Mouse (Mus musculus) brain, embryonic 14.5 days (tissue): ENCODE data around the gene Syt12.

Experiments used
- CTCF ChIP-seq: fragments of 200-500 bp; IDR thresholded peaks from 2 replicates; pipeline ENCODE4 v1.5.1; 2012; ENCODE audit warnings: inconsistent platforms, mild to moderate bottlenecking, moderate library complexity, borderline replicate concordance; ENCODE audit not compliant: insufficient read depth, insufficient read length; ENCODE audit errors: extremely low read depth
- POLR2A ChIP-seq: fragments of 200-500 bp; IDR thresholded peaks from 2 replicates; pipeline ENCODE4 v1.6.1; 2012; ENCODE audit warnings: mild to moderate bottlenecking, inconsistent platforms, borderline replicate concordance; ENCODE audit not compliant: poor library complexity, insufficient read depth, insufficient read length, severe bottlenecking; ENCODE audit errors: extremely low read depth

DNA sequence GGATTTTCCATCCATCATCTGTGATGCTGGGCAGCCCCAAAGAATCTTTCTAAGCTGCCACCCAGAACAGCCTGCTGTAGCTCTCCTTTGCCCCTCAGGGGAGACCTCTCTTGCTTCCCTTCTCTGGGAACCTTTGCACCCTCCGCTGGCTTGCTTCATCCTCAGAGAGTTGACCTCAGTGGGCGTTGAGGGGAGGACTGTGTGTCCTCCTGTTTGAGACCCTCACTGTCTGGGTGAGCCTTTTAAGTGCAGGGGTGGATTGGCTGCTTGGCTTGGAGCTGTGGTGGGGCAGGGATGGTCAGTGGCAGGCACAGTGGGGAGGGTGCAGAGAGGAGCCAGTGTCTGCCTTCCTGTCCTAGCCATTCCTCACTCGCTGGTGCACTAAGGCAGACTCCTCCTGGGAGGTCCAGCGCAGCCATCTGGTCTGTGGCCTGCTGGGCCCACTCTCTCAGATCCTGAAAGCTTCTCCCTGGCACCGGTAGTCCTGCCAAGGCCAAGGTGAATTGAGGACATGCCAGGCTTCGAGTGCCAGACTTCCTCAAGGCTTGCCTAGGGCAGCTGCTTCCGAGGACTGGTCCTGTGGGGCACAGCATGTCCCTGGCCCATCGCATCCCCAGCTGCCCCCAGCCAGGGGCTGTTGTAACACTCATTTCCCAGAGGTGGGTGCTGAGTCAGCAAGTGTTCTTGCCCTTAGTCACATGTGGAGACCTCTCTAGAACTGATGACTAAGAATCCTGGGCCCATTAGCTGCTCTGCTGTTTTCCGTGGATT, 15.5 kb upstream of the Syt12 start:
- no peak for TF ChIP-seq CTCF
- TF ChIP-seq POLR2A, result no peak
